Mouse (Mus musculus) lung, postnatal 0 days (tissue): ENCODE measurements around the gene Ddx50.

Source experiments
- CTCF ChIP-seq: IDR thresholded peaks from 2 replicates; pipeline ENCODE4 v1.5.1; 2016; ENCODE audit warnings: antibody characterized with exemption, mild to moderate bottlenecking
- EP300 ChIP-seq: IDR thresholded peaks from 2 replicates; pipeline ENCODE4 v1.6.1; 2016; ENCODE audit warnings: antibody characterized with exemption, mild to moderate bottlenecking, control low read depth

DNA sequence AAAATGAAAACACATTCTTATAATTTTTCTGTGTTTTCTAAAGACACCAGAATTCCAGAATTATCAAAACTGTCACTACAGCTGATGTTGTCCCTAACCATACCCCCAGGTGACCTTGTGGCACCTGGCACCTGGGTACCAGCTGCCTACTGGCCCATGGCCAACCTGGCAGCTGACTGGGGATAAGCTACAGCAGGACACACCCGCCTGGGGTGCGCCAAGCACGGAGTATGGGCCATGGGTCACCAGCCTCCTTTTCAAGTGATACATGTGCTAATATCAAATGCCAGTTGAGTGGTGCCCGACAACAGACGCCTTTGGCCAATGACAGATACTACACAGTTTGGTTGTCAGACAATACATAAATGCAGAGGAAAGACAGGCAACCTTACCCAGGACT, 26.3 kb upstream of the Ddx50 start:
- no peak for TF ChIP-seq CTCF
- no peak for TF ChIP-seq EP300
